Mouse (Mus musculus) CD8-positive naive resting alpha-beta T cell, adult 2 months (primary cell): Measurements from ENCODE around the gene Siglecf.

ENCODE experiments used
- DNase-seq, 2 experiments: peaks; one replicate each; pipeline ENCODE4 v3.0.0; 2022; ENCODE audit warnings: low read depth in 2 of 2, low spot score in 2 of 2

Siglecf gene

GRCm38 (mm10) chr7:43362021-43362420, 10.9 kb downstream of the Siglecf start:
- DNase-seq: no peak

GRCm38 (mm10) chr7:43378226-43378625, 27.1 kb downstream of the Siglecf start:
- peak in 1 of 2 experiments; percentile 6 for DNase-seq

GRCm38 (mm10) chr7:43392349-43393121, 41.4 kb downstream of the Siglecf start:
- DNase-seq: no peak

GRCm38 (mm10) chr7:43399501-43399900, 48.4 kb downstream of the Siglecf start:
- no peak for DNase-seq

DNA sequence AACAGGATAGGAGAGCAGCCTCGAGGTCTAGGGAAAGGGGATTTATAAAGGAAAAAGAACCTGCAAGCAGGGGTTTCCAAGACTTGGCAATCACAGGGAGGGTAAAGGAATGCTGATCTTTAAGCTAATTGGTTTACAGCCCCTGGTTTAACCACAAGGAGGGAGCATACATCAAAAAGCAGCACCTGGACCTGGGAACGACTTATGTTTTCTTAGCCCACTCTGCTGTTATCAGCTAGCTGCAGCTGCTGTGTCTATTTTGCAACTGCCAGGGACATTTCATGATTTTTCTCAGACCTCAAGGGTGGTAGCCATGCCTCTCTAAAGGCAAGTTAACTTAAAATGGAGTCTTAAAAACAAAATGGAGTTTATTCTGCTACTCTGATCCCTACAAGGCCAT, 51.6 kb downstream of the Siglecf start:
- no peak for DNase-seq

DNA sequence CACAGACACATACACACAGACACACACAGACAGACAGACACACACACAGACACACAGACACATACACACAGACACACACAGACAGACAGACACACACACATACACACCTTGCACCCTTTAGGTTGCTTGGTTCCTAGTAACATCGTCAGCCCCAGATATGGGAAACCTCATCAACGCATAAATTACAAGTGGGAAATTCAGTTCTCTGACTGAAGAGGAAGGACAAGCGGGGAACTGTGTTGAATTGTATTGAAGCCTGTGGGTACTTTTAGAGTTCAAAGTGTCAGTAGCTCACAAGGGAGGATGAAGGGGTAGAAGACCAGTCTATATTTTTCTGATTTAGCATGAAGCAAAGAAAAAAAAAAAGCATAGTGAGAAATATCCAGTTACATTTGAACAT, 56.4 kb downstream of the Siglecf start:
- DNase-seq: no peak

DNA sequence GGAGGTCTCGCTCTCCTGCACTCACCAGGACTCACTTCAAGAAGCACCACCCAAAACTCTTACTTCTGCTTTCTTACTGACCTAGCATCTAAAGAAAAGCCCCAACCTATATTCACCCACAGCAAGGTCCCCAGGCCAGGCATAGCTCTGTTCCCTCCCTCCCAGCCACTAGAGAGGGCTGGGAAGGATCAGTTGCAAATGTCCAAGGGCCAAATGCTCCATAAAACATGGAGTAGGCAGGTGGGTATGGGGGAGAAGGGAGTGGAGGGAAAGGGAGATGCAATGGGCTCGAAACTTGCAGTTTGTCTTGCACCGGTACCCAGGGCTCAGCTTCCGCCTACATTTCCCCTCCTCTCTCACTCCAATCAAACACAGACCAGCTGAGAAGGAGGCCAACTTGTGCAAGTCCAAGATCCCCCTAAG, 57.0 kb downstream of the Siglecf start, which contains the start of gene Siglecg:
Gene Siglecg, plus strand, starts transcription at position 74 of the 423 bp plus-strand sequence.
- no peak for DNase-seq

DNA sequence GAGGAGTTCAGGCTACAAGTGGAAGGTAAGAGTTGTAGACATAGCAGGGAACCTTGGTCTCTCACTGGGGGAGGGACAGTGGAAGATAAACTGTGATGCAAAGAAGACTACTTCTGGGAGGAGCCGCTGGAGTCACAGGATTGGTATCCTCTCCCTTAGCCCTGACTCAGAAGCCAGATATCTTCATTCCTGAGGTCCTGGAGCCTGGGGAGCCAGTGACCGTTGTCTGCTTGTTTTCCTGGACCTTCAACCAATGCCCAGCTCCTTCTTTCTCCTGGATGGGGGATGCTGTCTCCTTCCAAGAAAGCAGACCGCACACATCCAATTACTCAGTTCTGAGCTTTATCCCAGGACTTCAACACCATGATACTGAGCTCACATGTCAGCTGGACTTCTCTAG, 57.9 kb downstream of the Siglecf start:
- DNase-seq: no peak
